Mouse (Mus musculus): Measurements from ENCODE around the gene Borcs7.
A peak's percentile ranks its signal among the peaks of the same experiment; 100 is the strongest.

Borcs7 gene

GRCm38 (mm10) chr19:46689460-46690372, at the start of gene Borcs7:
Borcs7 (plus strand) TSS chr19:46689906.
- peak; percentile 90 for DNase-seq (ENCODE audit: extremely low read depth, insufficient read length, low spot score)

GRCm38 (mm10) chr19:46640780-46641179, 48.9 kb upstream of the Borcs7 start:
- DNase-seq (ENCODE audit: extremely low read depth, insufficient read length, low spot score) = no peak

GRCm38 (mm10) chr19:46641420-46642085, 48.2 kb upstream of the Borcs7 start:
- peak; percentile 69 for DNase-seq (ENCODE audit: extremely low read depth, insufficient read length, low spot score)

- DNase-seq (ENCODE audit: extremely low read depth, insufficient read length, low spot score) = peak; percentile 75
Observed at GRCm38 (mm10) chr19:46642136-46642753, 47.5 kb upstream of the Borcs7 start.

GRCm38 (mm10) chr19:46643236-46643635, 46.5 kb upstream of the Borcs7 start:
- no peak for DNase-seq (ENCODE audit: extremely low read depth, insufficient read length, low spot score)

- DNase-seq (ENCODE audit: extremely low read depth, insufficient read length, low spot score) = no peak
Observed at GRCm38 (mm10) chr19:46644343-46644792, 45.3 kb upstream of the Borcs7 start.

GRCm38 (mm10) chr19:46644793-46645602, 44.7 kb upstream of the Borcs7 start:
- DNase-seq (ENCODE audit: extremely low read depth, insufficient read length, low spot score) = no peak

GRCm38 (mm10) chr19:46646041-46646481, 43.6 kb upstream of the Borcs7 start:
- DNase-seq (ENCODE audit: extremely low read depth, insufficient read length, low spot score) = no peak

- DNase-seq (ENCODE audit: extremely low read depth, insufficient read length, low spot score) = no peak
Observed at GRCm38 (mm10) chr19:46647254-46647653, 42.5 kb upstream of the Borcs7 start.

- no peak for DNase-seq (ENCODE audit: extremely low read depth, insufficient read length, low spot score)
Observed at GRCm38 (mm10) chr19:46647850-46648249, 41.9 kb upstream of the Borcs7 start.

- DNase-seq (ENCODE audit: extremely low read depth, insufficient read length, low spot score) = no peak
Observed at GRCm38 (mm10) chr19:46648565-46648964, 41.1 kb upstream of the Borcs7 start.

- DNase-seq (ENCODE audit: extremely low read depth, insufficient read length, low spot score) = no peak
Observed at GRCm38 (mm10) chr19:46653188-46653587, 36.5 kb upstream of the Borcs7 start.

- no peak for DNase-seq (ENCODE audit: extremely low read depth, insufficient read length, low spot score)
Observed at GRCm38 (mm10) chr19:46653616-46654235, 36.0 kb upstream of the Borcs7 start.

- no peak for DNase-seq (ENCODE audit: extremely low read depth, insufficient read length, low spot score)
Observed at GRCm38 (mm10) chr19:46655626-46656025, 34.1 kb upstream of the Borcs7 start.

- DNase-seq (ENCODE audit: extremely low read depth, insufficient read length, low spot score) = no peak
Observed at GRCm38 (mm10) chr19:46656151-46656840, 33.4 kb upstream of the Borcs7 start.

- no peak for DNase-seq (ENCODE audit: extremely low read depth, insufficient read length, low spot score)
Observed at GRCm38 (mm10) chr19:46657339-46658020, 32.2 kb upstream of the Borcs7 start.

GRCm38 (mm10) chr19:46658348-46658747, 31.4 kb upstream of the Borcs7 start:
- DNase-seq (ENCODE audit: extremely low read depth, insufficient read length, low spot score) = no peak

- no peak for DNase-seq (ENCODE audit: extremely low read depth, insufficient read length, low spot score)
Observed at GRCm38 (mm10) chr19:46658851-46659250, 30.9 kb upstream of the Borcs7 start.

GRCm38 (mm10) chr19:46661511-46661910, 28.2 kb upstream of the Borcs7 start:
- DNase-seq (ENCODE audit: extremely low read depth, insufficient read length, low spot score) = no peak

Measured in 3134 (cell line).